Mouse (Mus musculus): ENCODE measurements around the gene Plekhb2. TPM values are rescaled to one million over a fixed set of nuclear protein-coding genes. Genes with fewer than 3 reads are reported as not detected.

Gene Plekhb2
- polyA plus RNA-seq, 1 experiment = 77.5 TPM

DNA sequence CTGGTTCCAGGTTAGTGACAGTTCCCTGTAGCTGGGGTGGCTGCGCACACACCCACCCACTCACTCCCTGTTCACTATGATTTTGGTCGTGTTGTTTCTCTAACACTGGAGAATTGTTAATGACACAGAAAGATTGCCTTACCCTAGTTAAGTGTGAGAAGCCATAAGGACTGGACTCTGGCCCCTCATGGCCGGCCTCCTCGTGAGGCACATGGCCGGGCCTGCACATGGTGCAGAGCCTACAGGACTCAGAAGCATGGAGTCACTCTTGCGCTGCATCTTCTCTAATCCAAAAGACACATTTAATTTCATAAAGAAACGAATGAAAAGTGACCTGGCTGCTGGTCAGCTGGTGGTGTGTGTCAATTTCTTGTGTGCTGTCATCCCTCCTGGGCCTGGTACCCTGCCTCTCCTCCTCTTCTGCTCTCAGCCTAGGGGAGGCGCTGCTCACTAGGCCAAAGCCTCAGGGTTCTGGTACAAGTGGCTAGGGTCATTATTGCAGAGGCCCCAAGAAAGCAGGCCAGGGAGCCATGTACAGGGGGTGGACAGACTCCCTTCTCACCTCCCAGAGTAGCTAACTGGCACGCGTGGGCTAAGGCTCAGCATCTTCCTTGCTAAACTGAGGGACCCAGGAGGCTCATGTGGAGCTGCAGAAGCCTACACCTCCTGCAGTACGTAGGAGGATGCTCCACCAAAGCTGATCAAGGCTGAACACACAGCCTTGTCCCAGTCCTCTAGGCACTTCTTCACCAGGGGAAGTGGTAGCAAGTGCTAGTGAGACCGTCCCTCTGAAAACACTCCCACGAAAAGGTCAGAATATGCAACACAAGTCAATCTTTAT, 37.1 kb upstream of the Plekhb2 start:
- no peak for DNase-seq
- Histone ChIP-seq H3K4me1 (ENCODE audit: control insufficient read depth, insufficient read depth, low read length) (peaks cover 4% of the 10 kb centered on the region; the same call in 1 of the 2 replicates), H3K4me3 (replicated peaks; ENCODE audit: extremely low read depth, low read depth, low read length) (no peak overlapping the region)
- WGBS = 91% methylated on average over 13 of the region's 13 CpGs
- TF ChIP-seq CTCF (IDR thresholded peaks at IDR 0.05; ENCODE audit: insufficient read depth, low read length) (0 out of 2 replicates have a peak, but pooled peaks have one; percentile 14), POLR2A (IDR thresholded peaks at IDR 0.05; ENCODE audit: borderline replicate concordance, extremely low read depth, low read depth, low read length) (no peak)

- no peak overlapping the region for H3K4me3 ChIP-seq (replicated peaks; ENCODE audit: extremely low read depth, low read depth, low read length)
- WGBS = 73% methylated on average over 6 of the region's 6 CpGs
- TF ChIP-seq POLR2A (IDR thresholded peaks at IDR 0.05; ENCODE audit: borderline replicate concordance, extremely low read depth, low read depth, low read length) (no peak), CTCF (IDR thresholded peaks at IDR 0.05; ENCODE audit: insufficient read depth, low read length) (no peak)
- peaks cover 9% of the 10 kb centered on the region for H3K4me1 ChIP-seq (ENCODE audit: control insufficient read depth, insufficient read depth, low read length)
- DNase-seq = no peak
These were observed 33.9 kb upstream of the Plekhb2 start for GRCm38 (mm10) chr1:34815843-34816242.

DNA sequence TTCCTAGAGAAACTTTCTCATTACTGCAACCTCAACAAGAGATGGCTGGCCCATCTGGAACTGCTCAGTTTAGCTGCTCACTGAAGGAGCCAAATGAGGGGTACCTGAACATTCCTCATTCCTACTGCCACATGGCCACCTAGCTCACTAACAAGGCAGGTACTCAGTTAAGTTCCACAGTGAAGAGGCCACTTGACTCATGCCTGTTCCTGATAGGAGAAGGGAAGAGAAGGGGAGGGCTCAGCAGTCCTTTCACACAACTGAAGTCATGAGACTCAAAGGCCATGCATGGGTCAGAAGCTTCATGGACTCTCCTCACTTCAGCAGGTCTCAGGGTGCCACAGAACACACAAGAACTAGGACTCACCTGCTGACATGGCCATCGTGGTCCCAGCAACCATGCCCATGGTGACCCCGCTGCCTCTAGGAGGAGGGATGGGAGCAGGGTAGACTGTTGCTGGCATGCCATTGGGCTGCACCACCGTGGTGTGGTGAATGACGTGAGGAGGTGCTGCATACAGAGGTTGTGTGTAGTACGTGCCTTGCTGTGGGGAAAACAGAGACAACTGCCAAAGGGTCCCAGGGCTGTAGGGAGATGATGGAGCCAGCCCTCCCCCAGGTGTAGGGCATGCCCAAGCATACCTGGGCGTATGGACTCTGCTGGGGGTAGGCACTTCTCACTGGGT, 30.4 kb upstream of the Plekhb2 start:
- WGBS = 84% methylated on average over 6 of the region's 6 CpGs
- H3K4me3 ChIP-seq (replicated peaks; ENCODE audit: extremely low read depth, low read depth, low read length) = no peak overlapping the region
- TF ChIP-seq CTCF (IDR thresholded peaks at IDR 0.05; ENCODE audit: insufficient read depth, low read length) = no peak
- TF ChIP-seq POLR2A (IDR thresholded peaks at IDR 0.05; ENCODE audit: borderline replicate concordance, extremely low read depth, low read depth, low read length) = no peak
- peaks cover 12% of the 10 kb centered on the region for H3K4me1 ChIP-seq (ENCODE audit: control insufficient read depth, insufficient read depth, low read length)
- DNase-seq = no peak

GRCm38 (mm10) chr1:34821411-34821810, 28.4 kb upstream of the Plekhb2 start:
- no peak overlapping the region for H3K4me3 ChIP-seq (replicated peaks; ENCODE audit: extremely low read depth, low read depth, low read length)
- no peak for TF ChIP-seq POLR2A (IDR thresholded peaks at IDR 0.05; ENCODE audit: borderline replicate concordance, extremely low read depth, low read depth, low read length)
- no peak for TF ChIP-seq CTCF (IDR thresholded peaks at IDR 0.05; ENCODE audit: insufficient read depth, low read length)
- 91% methylated on average over 2 of the region's 2 CpGs for WGBS

GRCm38 (mm10) chr1:34822003-34822402, 27.8 kb upstream of the Plekhb2 start:
- no peak for DNase-seq
- peaks cover 11% of the 10 kb centered on the region for H3K4me1 ChIP-seq (ENCODE audit: control insufficient read depth, insufficient read depth, low read length)
- no peak overlapping the region for H3K4me3 ChIP-seq (replicated peaks; ENCODE audit: extremely low read depth, low read depth, low read length)
- 91% methylated on average over 7 of the region's 7 CpGs for WGBS
- no peak for TF ChIP-seq POLR2A (IDR thresholded peaks at IDR 0.05; ENCODE audit: borderline replicate concordance, extremely low read depth, low read depth, low read length)
- no peak for TF ChIP-seq CTCF (IDR thresholded peaks at IDR 0.05; ENCODE audit: insufficient read depth, low read length)

More at GRCm38 (mm10) chr1:34821411-34821810, 28.4 kb upstream of the Plekhb2 start:
- H3K4me1 ChIP-seq (ENCODE audit: control insufficient read depth, insufficient read depth, low read length) = peaks cover 15% of the 10 kb centered on the region
- DNase-seq = no peak

DNA sequence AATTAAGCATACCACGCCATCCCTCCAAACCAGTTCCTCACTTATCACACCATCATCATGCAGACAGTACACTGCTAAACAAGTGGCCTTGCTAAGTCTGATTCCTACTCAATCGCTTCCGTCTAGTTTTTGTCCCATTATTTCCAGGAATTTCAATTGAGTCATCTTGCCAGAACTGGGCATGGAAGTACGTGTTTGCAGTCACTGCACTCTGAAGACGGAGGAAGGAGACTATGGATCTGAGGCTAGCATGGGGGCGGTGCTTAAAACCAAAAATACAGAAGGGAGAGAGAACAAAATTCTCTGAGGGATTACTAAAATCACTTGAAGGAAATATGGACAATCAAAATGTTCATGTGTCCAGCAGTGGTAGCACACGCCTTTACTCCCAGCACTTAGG, 27.0 kb upstream of the Plekhb2 start:
- no peak overlapping the region for H3K4me3 ChIP-seq (replicated peaks; ENCODE audit: extremely low read depth, low read depth, low read length)
- TF ChIP-seq CTCF (IDR thresholded peaks at IDR 0.05; ENCODE audit: insufficient read depth, low read length) (no peak), POLR2A (IDR thresholded peaks at IDR 0.05; ENCODE audit: borderline replicate concordance, extremely low read depth, low read depth, low read length) (no peak)
- H3K4me1 ChIP-seq (ENCODE audit: control insufficient read depth, insufficient read depth, low read length) = peaks cover 11% of the 10 kb centered on the region
- no peak for DNase-seq
- 85% methylated on average over 7 of the region's 7 CpGs for WGBS

- DNase-seq = no peak
- 59% methylated on average over 6 of the region's 6 CpGs for WGBS
- Histone ChIP-seq H3K4me3 (replicated peaks; ENCODE audit: extremely low read depth, low read depth, low read length) (no peak overlapping the region), H3K4me1 (ENCODE audit: control insufficient read depth, insufficient read depth, low read length) (peaks cover 12% of the 10 kb centered on the region)
- TF ChIP-seq CTCF (IDR thresholded peaks at IDR 0.05; ENCODE audit: insufficient read depth, low read length) = no peak
- no peak for TF ChIP-seq POLR2A (IDR thresholded peaks at IDR 0.05; ENCODE audit: borderline replicate concordance, extremely low read depth, low read depth, low read length)
These were observed 26.4 kb upstream of the Plekhb2 start for GRCm38 (mm10) chr1:34823353-34823752.

DNA sequence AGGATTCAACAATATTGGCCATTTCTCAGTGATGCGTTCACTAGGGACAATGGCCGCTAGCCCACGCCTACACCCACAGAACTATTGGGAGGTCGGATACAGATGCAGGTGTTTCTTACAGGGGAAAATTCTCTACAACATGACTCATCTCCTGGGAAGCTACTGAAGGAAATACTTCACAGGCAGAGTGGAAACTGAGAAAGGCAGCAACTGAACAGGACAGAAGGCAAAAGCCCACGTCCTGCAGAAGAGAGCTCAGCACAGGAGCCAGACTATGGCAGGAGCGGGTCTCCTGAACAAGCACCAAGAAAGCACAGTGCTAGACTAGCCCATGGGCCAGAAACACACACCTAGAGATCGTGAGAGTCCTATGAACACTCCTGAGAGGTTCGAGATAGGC, 25.6 kb upstream of the Plekhb2 start:
- peaks cover 15% of the 10 kb centered on the region for H3K4me1 ChIP-seq (ENCODE audit: control insufficient read depth, insufficient read depth, low read length)
- DNase-seq = no peak
- 72% methylated on average over 8 of the region's 8 CpGs for WGBS
- no peak for TF ChIP-seq CTCF (IDR thresholded peaks at IDR 0.05; ENCODE audit: insufficient read depth, low read length)
- TF ChIP-seq POLR2A (IDR thresholded peaks at IDR 0.05; ENCODE audit: borderline replicate concordance, extremely low read depth, low read depth, low read length) = no peak
- no peak overlapping the region for H3K4me3 ChIP-seq (replicated peaks; ENCODE audit: extremely low read depth, low read depth, low read length)

DNA sequence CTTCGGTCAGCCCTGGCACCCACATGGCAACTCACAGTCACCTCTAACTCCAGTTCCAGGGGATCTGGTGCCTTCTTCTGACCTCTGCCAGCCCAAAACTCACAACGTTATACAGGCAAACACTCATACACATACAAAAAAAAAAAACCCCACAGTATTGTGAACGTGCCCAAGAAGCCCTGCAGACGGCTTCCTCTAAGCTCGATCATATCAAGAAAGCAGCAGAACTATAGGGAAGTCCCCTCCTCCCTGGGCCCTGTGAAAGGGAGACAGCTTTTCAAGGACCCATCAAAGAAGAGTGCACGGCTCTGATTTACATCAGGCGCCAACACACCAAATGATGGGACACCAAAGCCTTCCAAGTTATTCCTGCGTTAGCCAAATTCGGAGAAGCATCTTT, 23.9 kb upstream of the Plekhb2 start:
- peaks cover 11% of the 10 kb centered on the region for H3K4me1 ChIP-seq (ENCODE audit: control insufficient read depth, insufficient read depth, low read length)
- TF ChIP-seq CTCF (IDR thresholded peaks at IDR 0.05; ENCODE audit: insufficient read depth, low read length) (no peak), POLR2A (IDR thresholded peaks at IDR 0.05; ENCODE audit: borderline replicate concordance, extremely low read depth, low read depth, low read length) (no peak)
- 77% methylated on average over 9 of the region's 9 CpGs for WGBS
- no peak overlapping the region for H3K4me3 ChIP-seq (replicated peaks; ENCODE audit: extremely low read depth, low read depth, low read length)
- no peak for DNase-seq
